Mouse (Mus musculus): Measurements from ENCODE around the gene Pck1.
A peak's percentile ranks its signal among the peaks of the same experiment; 100 is the strongest.
"Not testable (repeated sequence)": the region's sequence is repeated elsewhere in the genome, so short reads cannot be mapped to it uniquely, and the experiment has no call there.

Gene Pck1

GRCm38 (mm10) chr2:173152436-173153151, at the start of gene Pck1:
TSS of gene Pck1 (plus strand) at chr2:173153048.
- no peak for DNase-seq

GRCm38 (mm10) chr2:173106409-173106808, 46.4 kb upstream of the Pck1 start:
- DNase-seq: no peak

- peak in 1 of 2 experiments; percentile 68 for DNase-seq
Measured at GRCm38 (mm10) chr2:173106889-173107785, 45.7 kb upstream of the Pck1 start.

GRCm38 (mm10) chr2:173108509-173109190, 44.2 kb upstream of the Pck1 start:
- DNase-seq: no peak

- DNase-seq: no peak
Measured at GRCm38 (mm10) chr2:173109510-173109909, 43.3 kb upstream of the Pck1 start.

- DNase-seq: no peak
Measured at GRCm38 (mm10) chr2:173110571-173110970, 42.3 kb upstream of the Pck1 start.

- DNase-seq: not testable (repeated sequence)
Measured at GRCm38 (mm10) chr2:173113796-173114195, 39.1 kb upstream of the Pck1 start.

GRCm38 (mm10) chr2:173119023-173119944, 33.6 kb upstream of the Pck1 start, which contains the start of gene Ctcfl:
TSS of gene Ctcfl (minus strand) at chr2:173119525.
- no peak for DNase-seq

GRCm38 (mm10) chr2:173120117-173120516, 32.7 kb upstream of the Pck1 start:
- not testable (repeated sequence) for DNase-seq

GRCm38 (mm10) chr2:173124022-173124735, 28.7 kb upstream of the Pck1 start:
- DNase-seq: no peak

GRCm38 (mm10) chr2:173126386-173126785, 26.5 kb upstream of the Pck1 start:
- no peak for DNase-seq

GRCm38 (mm10) chr2:173129111-173129510, 23.7 kb upstream of the Pck1 start:
- DNase-seq: no peak

GRCm38 (mm10) chr2:173132262-173132661, 20.6 kb upstream of the Pck1 start:
- DNase-seq: no peak

- no peak for DNase-seq
Measured at GRCm38 (mm10) chr2:173132794-173133300, 20.0 kb upstream of the Pck1 start.

GRCm38 (mm10) chr2:173134695-173135094, 18.2 kb upstream of the Pck1 start:
- DNase-seq: no peak

- DNase-seq: no peak
Measured at GRCm38 (mm10) chr2:173138323-173139239, 14.3 kb upstream of the Pck1 start.

- DNase-seq: no peak
Measured at GRCm38 (mm10) chr2:173143611-173144010, 9.2 kb upstream of the Pck1 start.

GRCm38 (mm10) chr2:173145808-173146207, 7.0 kb upstream of the Pck1 start:
- no peak for DNase-seq

GRCm38 (mm10) chr2:173146728-173147127, 6.1 kb upstream of the Pck1 start:
- DNase-seq: no peak

GRCm38 (mm10) chr2:173148001-173148400, 4.8 kb upstream of the Pck1 start:
- no peak for DNase-seq

All from lung, postnatal 4 days (tissue).